Mouse (Mus musculus): ENCODE results near the gene Cx3cr1. TPM values are rescaled to one million over a fixed set of nuclear protein-coding genes. Genes with fewer than 3 reads are reported as not detected.

The Cx3cr1 gene
- polyA plus RNA-seq, 1 experiment from 2014 or later: 1.8 TPM

DNA sequence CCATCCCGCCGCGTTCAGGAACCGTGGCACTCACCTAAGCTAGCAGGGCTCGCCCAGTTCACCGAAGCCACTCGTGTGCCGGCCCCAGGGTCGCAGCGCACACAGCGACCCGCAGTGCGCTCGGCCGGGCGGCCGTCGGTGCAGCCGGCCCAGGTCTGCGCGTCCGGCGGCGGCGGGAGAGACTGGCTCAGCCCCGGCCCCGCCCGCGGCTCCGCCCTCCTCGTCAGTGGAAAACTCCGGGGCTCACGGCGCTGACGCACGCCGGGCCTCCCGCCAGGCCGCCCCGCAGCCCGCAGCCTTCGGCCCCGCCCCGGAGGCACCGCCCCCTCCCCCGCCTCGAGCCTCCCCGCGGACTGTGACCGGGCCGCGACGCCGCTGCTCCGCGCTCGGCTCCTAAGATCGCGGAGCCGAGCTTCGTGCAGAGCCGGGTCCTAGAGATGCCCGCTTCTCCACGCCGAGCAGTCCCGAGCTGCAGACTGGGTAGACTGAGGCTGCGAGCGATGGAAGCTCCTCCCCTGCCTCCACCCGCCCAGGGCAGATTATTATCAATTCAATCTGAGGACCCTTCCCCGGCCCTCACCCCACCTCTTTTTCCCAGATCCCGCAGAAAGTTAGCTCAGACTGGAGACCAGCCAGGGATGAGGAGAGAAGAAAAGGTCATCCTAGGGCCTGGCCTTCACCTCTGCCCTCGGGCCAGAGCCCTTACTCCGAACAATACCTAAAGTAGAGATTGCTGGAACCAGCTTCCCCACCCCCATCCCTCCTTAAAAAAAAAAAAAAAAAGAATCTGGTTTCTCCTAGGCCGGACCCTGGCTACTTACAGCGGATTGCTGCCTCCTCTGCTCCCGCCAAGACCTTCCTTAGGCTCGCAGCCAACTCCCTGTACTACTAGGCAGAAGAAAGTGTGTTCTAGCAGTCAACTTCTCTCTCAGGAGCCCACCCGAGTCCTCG is 85.8 kb downstream of the Cx3cr1 start:
- no peaks in the 10 kb centered on the region for H3K36me3 ChIP-seq (replicated peaks; ENCODE audit: insufficient read depth, low read length)
- 4% methylated on average over 45 of the region's 79 CpGs for WGBS (ENCODE audit: insufficient replicate concordance)
- H3K4me2 ChIP-seq (ENCODE audit: low read depth, low read length): peak overlapping the region; percentile 79
- no peaks in the 10 kb centered on the region for H3K9me3 ChIP-seq (ENCODE audit: low read length)
- DNase-seq: peak; percentile 93
- ATAC-seq: peak; percentile 77
- peak overlapping the region; percentile 83 for H3K27ac ChIP-seq (ENCODE audit: low read depth)
- TF ChIP-seq CTCF (IDR thresholded peaks at IDR 0.05; ENCODE audit: low read depth) (no peak), EP300 (IDR thresholded peaks at IDR 0.05; ENCODE audit: low read depth) (no peak)
- H3K4me3 ChIP-seq (ENCODE audit: low read depth, low read length): peak overlapping the region; percentile 77
- H3K27me3 ChIP-seq (ENCODE audit: insufficient read depth, low read length): 0 out of 2 replicates have a peak, but pooled peaks cover 2% of the 10 kb centered on the region
- peaks cover 32% of the 10 kb centered on the region for H3K4me1 ChIP-seq (ENCODE audit: insufficient read depth)
- H3K9ac ChIP-seq (replicated peaks): peak overlapping the region; percentile 86

DNA sequence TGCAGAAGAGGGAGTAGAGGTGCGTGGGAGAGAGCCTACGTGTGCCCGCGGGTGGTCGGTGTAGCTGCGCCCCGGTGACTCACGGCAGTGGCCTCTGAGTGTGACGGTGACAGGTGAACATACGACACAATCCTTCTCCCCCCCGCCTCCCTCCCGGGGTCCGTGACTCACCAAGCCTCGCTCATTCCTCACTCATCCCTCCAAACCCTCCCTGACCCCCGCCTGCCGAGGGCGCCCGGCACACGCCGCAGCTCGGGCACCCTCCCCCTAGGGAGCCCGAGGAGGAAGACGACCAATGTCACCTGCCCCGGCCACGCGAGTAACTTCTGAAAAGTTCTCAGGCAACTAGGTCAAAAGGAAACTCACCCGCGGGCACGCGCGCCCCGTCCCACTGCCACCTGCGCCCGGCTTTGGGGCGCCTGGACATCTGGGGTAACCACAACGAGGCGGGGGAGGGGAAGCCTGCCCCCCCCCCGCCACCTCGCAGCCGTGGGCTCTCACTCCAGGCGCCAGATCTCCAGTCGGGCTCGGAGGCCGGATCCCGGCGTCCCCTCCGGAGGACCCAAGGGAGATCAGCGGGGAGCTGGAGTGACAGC is 86.6 kb downstream of the Cx3cr1 start:
- peak overlapping the region; percentile 86 for H3K9ac ChIP-seq (replicated peaks)
- H3K4me2 ChIP-seq (ENCODE audit: low read depth, low read length): peak overlapping the region; percentile 79
- WGBS (ENCODE audit: insufficient replicate concordance): under 1% methylated on average over 40 of the region's 48 CpGs
- 0 out of 2 replicates have a peak, but pooled peaks cover 2% of the 10 kb centered on the region for H3K27me3 ChIP-seq (ENCODE audit: insufficient read depth, low read length)
- peak; percentile 65 for DNase-seq
- TF ChIP-seq EP300 (IDR thresholded peaks at IDR 0.05; ENCODE audit: low read depth): no peak
- no peak for TF ChIP-seq CTCF (IDR thresholded peaks at IDR 0.05; ENCODE audit: low read depth)
- H3K27ac ChIP-seq (ENCODE audit: low read depth): peak overlapping the region; percentile 83
- H3K9me3 ChIP-seq (ENCODE audit: low read length): no peaks in the 10 kb centered on the region
- ATAC-seq: peak; percentile 20
- no peaks in the 10 kb centered on the region for H3K36me3 ChIP-seq (replicated peaks; ENCODE audit: insufficient read depth, low read length)
- H3K4me1 ChIP-seq (ENCODE audit: insufficient read depth): peaks cover 40% of the 10 kb centered on the region
- H3K4me3 ChIP-seq (ENCODE audit: low read depth, low read length): peak overlapping the region; percentile 77

DNA sequence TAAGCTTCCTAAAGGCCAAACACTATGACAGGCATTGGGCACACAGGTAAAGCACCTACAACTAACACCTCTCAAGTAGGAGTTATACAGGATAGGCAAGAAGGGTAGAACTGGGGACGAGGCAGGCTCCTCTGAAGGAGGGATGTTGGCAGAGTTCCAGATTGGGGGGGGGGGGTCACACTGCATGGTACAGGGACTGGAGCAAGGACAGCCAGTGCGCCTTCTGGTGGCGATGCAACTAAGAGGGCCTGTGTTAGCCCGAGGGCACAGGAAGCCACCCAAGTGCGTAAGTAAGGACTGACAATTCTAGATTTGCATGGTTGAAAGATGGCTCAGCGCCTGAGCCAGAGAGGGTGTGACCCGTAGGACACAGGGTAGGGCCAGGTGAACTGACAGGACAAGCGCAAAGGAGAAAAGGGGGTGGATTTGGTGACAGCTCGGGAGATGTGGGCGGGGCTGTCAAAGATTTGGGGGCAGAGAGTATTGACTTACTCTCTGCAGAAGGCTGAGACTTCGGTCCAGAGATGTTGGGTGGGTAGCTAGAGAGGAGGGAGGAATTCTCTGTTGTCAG is 87.4 kb downstream of the Cx3cr1 start:
- Histone ChIP-seq H3K27ac (ENCODE audit: low read depth) (peak overlapping the region; percentile 83), H3K4me1 (ENCODE audit: insufficient read depth) (peaks cover 46% of the 10 kb centered on the region), H3K36me3 (replicated peaks; ENCODE audit: insufficient read depth, low read length) (no peaks in the 10 kb centered on the region), H3K27me3 (ENCODE audit: insufficient read depth, low read length) (0 out of 2 replicates have a peak, but pooled peaks cover 2% of the 10 kb centered on the region), H3K4me3 (ENCODE audit: low read depth, low read length) (peak overlapping the region; percentile 77), H3K9me3 (ENCODE audit: low read length) (no peaks in the 10 kb centered on the region), H3K4me2 (ENCODE audit: low read depth, low read length) (peak overlapping the region; percentile 79), H3K9ac (replicated peaks) (peak overlapping the region; percentile 86)
- WGBS (ENCODE audit: insufficient replicate concordance): under 1% methylated on average over 11 of the region's 11 CpGs
- peak; percentile 62 for TF ChIP-seq CTCF (IDR thresholded peaks at IDR 0.05; ENCODE audit: low read depth)
- TF ChIP-seq EP300 (IDR thresholded peaks at IDR 0.05; ENCODE audit: low read depth): no peak
- ATAC-seq (peak; percentile 22), DNase-seq (peak; percentile 81)

DNA sequence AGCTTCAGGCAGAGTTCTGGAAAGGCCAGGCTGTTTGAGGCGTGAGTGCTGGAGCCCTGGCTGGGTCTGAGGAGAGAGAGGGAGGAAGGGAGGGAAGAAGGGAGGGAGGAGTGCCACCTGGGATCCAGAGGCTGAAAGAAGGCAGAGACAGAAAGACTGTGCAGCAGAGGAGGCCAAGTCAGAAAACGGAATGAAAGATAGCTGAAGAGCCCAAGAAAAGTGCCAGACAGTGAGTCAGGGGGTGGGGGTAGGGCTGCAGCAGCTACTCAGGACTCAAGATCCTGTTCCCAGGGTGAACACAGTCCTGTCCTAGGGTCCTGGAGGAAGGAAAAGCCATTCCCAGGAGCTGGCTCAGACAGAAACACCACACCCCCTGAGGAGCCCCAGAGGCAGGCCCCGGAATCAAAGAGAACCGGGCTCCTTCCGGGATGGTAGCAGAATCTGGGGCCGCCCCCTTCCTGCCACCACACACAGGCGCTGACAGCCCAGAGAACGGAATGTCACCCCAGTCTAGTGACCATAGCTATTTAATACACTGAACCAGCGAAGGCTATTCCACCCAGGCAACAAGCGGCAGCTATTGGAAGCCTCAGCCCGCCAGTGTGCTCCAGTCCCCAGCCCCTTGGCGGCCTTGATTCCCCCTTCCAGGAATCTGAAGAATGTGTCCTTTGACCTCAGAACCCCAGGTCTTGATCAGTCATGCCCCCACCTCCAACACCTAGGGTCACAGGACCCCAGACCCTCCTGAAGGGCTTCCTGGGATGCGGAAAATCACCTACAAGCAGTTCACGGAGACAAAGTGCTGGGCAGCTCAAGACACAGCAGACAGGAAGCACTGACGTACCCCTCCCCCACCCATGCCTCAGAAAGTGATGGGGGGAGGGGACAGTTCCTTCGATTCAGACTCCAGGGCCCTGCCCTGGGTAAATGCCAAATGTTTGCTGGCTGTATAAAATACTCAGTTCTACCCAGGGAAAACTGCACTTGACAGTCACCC is 88.2 kb downstream of the Cx3cr1 start:
- H3K9me3 ChIP-seq (ENCODE audit: low read length): no peaks in the 10 kb centered on the region
- peak; percentile 71 for DNase-seq
- no peaks in the 10 kb centered on the region; the same call in 1 of the 2 replicates for H3K36me3 ChIP-seq (replicated peaks; ENCODE audit: insufficient read depth, low read length)
- WGBS (ENCODE audit: insufficient replicate concordance): 6% methylated on average over 16 of the region's 16 CpGs
- ATAC-seq: peak; percentile 14
- H3K4me3 ChIP-seq (ENCODE audit: low read depth, low read length): peak overlapping the region; percentile 77
- TF ChIP-seq CTCF (IDR thresholded peaks at IDR 0.05; ENCODE audit: low read depth) (no peak), EP300 (IDR thresholded peaks at IDR 0.05; ENCODE audit: low read depth) (no peak; the same call in 1 of the 2 replicates)
- H3K27me3 ChIP-seq (ENCODE audit: insufficient read depth, low read length): 0 out of 2 replicates have a peak, but pooled peaks cover 2% of the 10 kb centered on the region
- peak overlapping the region; percentile 83 for H3K27ac ChIP-seq (ENCODE audit: low read depth)
- H3K4me1 ChIP-seq (ENCODE audit: insufficient read depth): peaks cover 55% of the 10 kb centered on the region
- peak overlapping the region; percentile 86 for H3K9ac ChIP-seq (replicated peaks)
- H3K4me2 ChIP-seq (ENCODE audit: low read depth, low read length): peak overlapping the region; percentile 79

DNA sequence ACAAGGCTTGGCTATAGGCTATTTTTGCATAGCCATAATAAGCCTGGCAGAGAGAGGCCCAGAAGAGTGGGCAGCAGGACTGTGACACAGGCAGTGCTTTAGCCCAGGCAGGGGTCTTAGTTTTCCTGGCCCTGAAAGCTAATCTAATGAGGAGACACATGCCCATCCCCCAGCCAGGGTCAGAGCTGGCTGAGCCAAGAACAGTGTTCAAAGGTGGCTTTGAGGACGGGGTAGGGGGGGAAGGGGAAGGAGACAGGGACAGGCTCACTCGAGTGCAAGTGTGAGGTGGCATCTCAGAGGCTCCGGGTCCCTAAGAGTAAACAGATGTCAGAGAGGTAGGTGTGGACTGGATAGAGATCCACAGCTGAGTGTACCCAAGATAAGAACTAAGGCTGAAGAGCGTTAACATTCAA is 88.9 kb downstream of the Cx3cr1 start:
- no peaks in the 10 kb centered on the region for H3K9me3 ChIP-seq (ENCODE audit: low read length)
- TF ChIP-seq CTCF (IDR thresholded peaks at IDR 0.05; ENCODE audit: low read depth): no peak
- no peak for TF ChIP-seq EP300 (IDR thresholded peaks at IDR 0.05; ENCODE audit: low read depth)
- H3K4me3 ChIP-seq (ENCODE audit: low read depth, low read length): peak overlapping the region; percentile 77
- ATAC-seq: no peak
- H3K27me3 ChIP-seq (ENCODE audit: insufficient read depth, low read length): 0 out of 2 replicates have a peak, but pooled peaks cover 2% of the 10 kb centered on the region
- peak overlapping the region; percentile 79 for H3K4me2 ChIP-seq (ENCODE audit: low read depth, low read length)
- 6% methylated on average over 4 of the region's 4 CpGs for WGBS (ENCODE audit: insufficient replicate concordance)
- peaks cover 55% of the 10 kb centered on the region for H3K4me1 ChIP-seq (ENCODE audit: insufficient read depth)
- no peak for DNase-seq
- peak overlapping the region; percentile 86; the same call in 1 of the 2 replicates for H3K9ac ChIP-seq (replicated peaks)
- peak overlapping the region; percentile 83 for H3K27ac ChIP-seq (ENCODE audit: low read depth)
- H3K36me3 ChIP-seq (replicated peaks; ENCODE audit: insufficient read depth, low read length): no peaks in the 10 kb centered on the region; the same call in 1 of the 2 replicates

Data from liver, postnatal 0 days (tissue).